Mouse (Mus musculus): ENCODE measurements around the gene Brwd1. TPM values are rescaled to one million over a fixed set of nuclear protein-coding genes. Genes with fewer than 3 reads are reported as not detected.
A peak's percentile ranks its signal among the peaks of the same experiment; 100 is the strongest.
"Not testable (repeated sequence)": the region's sequence is repeated elsewhere in the genome, so short reads cannot be mapped to it uniquely, and the experiment has no call there.

Brwd1 gene
- polyA plus RNA-seq, 1 experiment from 2014 or later = 109 TPM

DNA sequence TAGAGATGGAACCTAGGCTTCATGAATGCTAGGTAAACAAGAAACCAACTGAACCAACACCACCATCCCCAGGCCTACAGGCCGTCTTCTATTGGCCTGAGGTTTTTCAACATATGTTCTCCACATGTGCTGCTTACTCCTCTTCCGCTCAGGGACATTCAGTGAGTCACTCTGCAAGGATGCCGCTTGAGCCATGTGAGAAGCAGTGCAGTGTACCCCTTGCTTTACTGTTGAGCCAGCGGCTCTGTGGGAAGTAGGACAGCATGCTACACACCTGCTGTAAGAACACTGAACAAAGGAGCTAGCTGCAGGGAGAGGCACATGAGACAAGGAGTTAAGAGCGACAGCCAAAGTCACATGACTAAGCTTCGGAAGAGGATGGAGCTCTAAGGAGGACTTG lies 47.9 kb downstream of the Brwd1 start:
- no peak overlapping the region for H3K27ac ChIP-seq (ENCODE audit: low read depth)

DNA sequence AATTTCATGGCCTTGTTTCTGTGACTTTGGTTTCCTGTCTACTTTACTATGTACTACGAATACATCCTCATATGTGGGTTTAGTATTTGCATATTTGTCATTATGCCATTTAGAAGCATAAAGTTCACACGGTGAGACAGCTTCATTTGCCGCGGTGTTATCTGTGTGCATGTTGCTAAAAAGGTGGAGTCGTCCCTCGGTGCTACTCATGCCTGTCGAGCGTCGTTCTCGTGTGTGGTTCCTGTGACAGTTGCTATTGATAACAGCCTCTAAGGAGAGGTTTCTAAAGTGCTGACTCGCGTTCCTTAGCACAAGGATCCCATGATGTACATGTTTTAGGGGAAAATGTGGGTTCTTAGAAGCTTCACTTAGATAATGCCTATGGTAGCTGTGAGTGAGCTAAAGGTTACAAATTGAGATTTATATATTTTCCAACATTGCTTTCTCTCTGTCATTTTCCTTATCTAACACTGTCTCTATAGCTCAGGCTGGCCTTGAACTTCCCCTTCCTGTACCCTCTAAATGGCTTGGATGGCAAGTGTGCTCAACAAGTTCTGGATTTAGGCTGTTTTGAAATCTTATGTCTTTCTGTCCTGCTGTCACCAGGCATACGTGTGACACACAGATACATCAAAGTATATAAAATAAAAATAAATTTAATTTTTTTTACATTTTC lies 49.8 kb downstream of the Brwd1 start:
- no peak overlapping the region for H3K4me3 ChIP-seq (ENCODE audit: low read depth, low read length)
- WGBS = 80% methylated on average over 13 of the region's 13 CpGs
- TF ChIP-seq CTCF (IDR thresholded peaks at IDR 0.05; ENCODE audit: low read depth) = no peak
- no peaks in the 10 kb centered on the region for H3K4me1 ChIP-seq (ENCODE audit: insufficient read depth)
- H3K27me3 ChIP-seq (ENCODE audit: insufficient read depth, low read length) = no peaks in the 10 kb centered on the region
- H3K36me3 ChIP-seq (ENCODE audit: insufficient read depth) = peaks cover 98% of the 10 kb centered on the region
- no peak for DNase-seq
- no peak overlapping the region for H3K4me2 ChIP-seq
- H3K9me3 ChIP-seq (ENCODE audit: low read depth, low read length) = no peaks in the 10 kb centered on the region
- H3K27ac ChIP-seq (ENCODE audit: low read depth) = no peak overlapping the region
- H3K9ac ChIP-seq = no peak overlapping the region
- ATAC-seq (ENCODE audit: insufficient read depth) = no peak

More for the DNA sequence above, 47.9 kb downstream of the Brwd1 start:
- ATAC-seq (ENCODE audit: insufficient read depth) = no peak
- no peak for DNase-seq
- WGBS = 90% methylated on average over 6 of the region's 6 CpGs
- no peak overlapping the region for H3K4me3 ChIP-seq (ENCODE audit: low read depth, low read length)
- no peaks in the 10 kb centered on the region for H3K9me3 ChIP-seq (ENCODE audit: low read depth, low read length)
- no peaks in the 10 kb centered on the region for H3K27me3 ChIP-seq (ENCODE audit: insufficient read depth, low read length)
- H3K4me2 ChIP-seq = no peak overlapping the region
- no peak for TF ChIP-seq CTCF (IDR thresholded peaks at IDR 0.05; ENCODE audit: low read depth)
- no peak overlapping the region for H3K9ac ChIP-seq
- H3K4me1 ChIP-seq (ENCODE audit: insufficient read depth) = no peaks in the 10 kb centered on the region
- peaks cover 97% of the 10 kb centered on the region for H3K36me3 ChIP-seq (ENCODE audit: insufficient read depth)

DNA sequence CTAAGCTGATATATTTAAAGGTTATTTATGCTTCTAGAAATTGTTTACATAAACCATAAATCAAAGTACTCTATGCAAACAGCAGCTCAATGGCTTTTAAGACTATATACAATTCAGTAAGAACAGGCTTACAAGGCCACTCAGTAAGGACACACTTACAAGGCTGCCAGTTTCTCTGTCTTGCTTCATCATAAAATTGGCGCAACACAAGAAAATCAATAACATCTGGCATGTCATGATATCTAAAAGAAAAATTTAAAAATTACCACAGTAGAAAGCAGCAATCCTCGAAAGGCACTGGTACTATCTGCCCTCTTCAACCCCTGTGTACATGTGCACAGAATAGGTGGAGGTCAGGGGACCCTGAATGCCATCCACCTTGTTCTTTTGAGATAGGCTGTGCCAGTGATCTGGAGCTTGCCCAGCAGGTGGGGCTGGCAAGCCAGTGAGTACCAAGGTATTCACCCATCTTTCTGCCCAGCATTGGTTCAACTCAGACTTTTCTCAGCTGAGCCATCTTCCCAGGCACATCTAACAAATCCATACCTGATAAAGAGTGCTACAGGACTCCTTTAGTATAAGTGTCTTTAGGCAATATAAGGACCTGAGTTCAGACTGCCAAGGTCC lies 51.7 kb downstream of the Brwd1 start:
- no peaks in the 10 kb centered on the region for H3K4me1 ChIP-seq (ENCODE audit: insufficient read depth)
- no peaks in the 10 kb centered on the region for H3K9me3 ChIP-seq (ENCODE audit: low read depth, low read length)
- no peak overlapping the region for H3K4me2 ChIP-seq
- no peak overlapping the region for H3K9ac ChIP-seq
- H3K4me3 ChIP-seq (ENCODE audit: low read depth, low read length) = no peak overlapping the region
- no peaks in the 10 kb centered on the region for H3K27me3 ChIP-seq (ENCODE audit: insufficient read depth, low read length)
- 87% methylated on average over 2 of the region's 2 CpGs for WGBS
- no peak overlapping the region for H3K27ac ChIP-seq (ENCODE audit: low read depth)
- peaks cover 100% of the 10 kb centered on the region for H3K36me3 ChIP-seq (ENCODE audit: insufficient read depth)
- DNase-seq (no peak), ATAC-seq (ENCODE audit: insufficient read depth) (no peak)
- TF ChIP-seq CTCF (IDR thresholded peaks at IDR 0.05; ENCODE audit: low read depth) = peak; percentile 38; the same call in 1 of the 2 replicates

DNA sequence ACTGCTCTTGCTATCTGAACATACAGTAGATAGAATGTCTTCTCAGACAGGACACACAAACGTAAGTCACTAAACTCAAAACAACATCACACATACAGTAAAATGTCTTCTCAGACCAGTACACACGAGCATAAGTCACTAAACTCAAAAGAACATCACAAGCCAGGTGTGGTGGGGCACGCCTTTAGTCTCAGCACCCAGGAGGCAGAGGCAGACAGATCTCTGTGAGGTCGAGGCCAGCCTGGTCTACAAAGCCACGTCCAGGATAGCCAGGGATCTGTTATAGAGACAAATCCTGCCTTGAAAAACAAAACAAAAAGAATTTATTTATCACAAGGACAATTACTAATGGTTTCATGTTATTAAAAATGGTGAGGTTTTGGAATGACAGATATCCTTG lies 56.1 kb downstream of the Brwd1 start:
- DNase-seq (no peak), ATAC-seq (ENCODE audit: insufficient read depth) (no peak)
- no peak for TF ChIP-seq CTCF (IDR thresholded peaks at IDR 0.05; ENCODE audit: low read depth)
- no peak overlapping the region for H3K4me3 ChIP-seq (ENCODE audit: low read depth, low read length)
- H3K9me3 ChIP-seq (ENCODE audit: low read depth, low read length) = no peaks in the 10 kb centered on the region
- H3K27ac ChIP-seq (ENCODE audit: low read depth) = no peak overlapping the region
- no peaks in the 10 kb centered on the region for H3K4me1 ChIP-seq (ENCODE audit: insufficient read depth)
- H3K27me3 ChIP-seq (ENCODE audit: insufficient read depth, low read length) = no peaks in the 10 kb centered on the region
- peaks cover 94% of the 10 kb centered on the region for H3K36me3 ChIP-seq (ENCODE audit: insufficient read depth)
- H3K9ac ChIP-seq = no peak overlapping the region
- H3K4me2 ChIP-seq = no peak overlapping the region
- 86% methylated on average over 5 of the region's 5 CpGs for WGBS

DNA sequence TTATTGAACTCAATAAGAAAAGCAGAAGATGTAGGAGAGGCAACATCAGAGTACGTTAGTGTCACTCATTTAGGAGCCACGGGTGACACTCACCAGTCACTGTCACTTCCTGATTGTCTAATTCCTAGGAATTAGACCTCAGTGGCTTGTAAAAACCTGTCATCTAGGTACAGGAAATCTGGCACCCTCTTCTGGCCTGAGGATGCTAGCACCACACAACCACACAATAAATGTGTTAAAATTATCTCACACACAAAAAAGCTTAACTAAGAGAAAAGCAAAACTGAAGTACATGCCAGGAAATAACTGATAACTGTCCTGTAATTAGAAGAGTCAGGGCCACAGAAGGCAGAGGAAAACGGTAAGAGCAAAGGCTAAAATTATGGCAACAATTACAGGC lies 57.1 kb downstream of the Brwd1 start:
- WGBS = 83% methylated on average over 3 of the region's 3 CpGs
- Histone ChIP-seq H3K27ac (ENCODE audit: low read depth) (no peak overlapping the region), H3K4me1 (ENCODE audit: insufficient read depth) (no peaks in the 10 kb centered on the region), H3K36me3 (ENCODE audit: insufficient read depth) (peaks cover 94% of the 10 kb centered on the region), H3K9ac (no peak overlapping the region), H3K4me3 (ENCODE audit: low read depth, low read length) (no peak overlapping the region), H3K27me3 (ENCODE audit: insufficient read depth, low read length) (no peaks in the 10 kb centered on the region), H3K9me3 (ENCODE audit: low read depth, low read length) (no peaks in the 10 kb centered on the region), H3K4me2 (no peak overlapping the region)
- ATAC-seq (ENCODE audit: insufficient read depth) (no peak), DNase-seq (no peak)
- 0 out of 2 replicates have a peak, but pooled peaks have one; percentile 9 for TF ChIP-seq CTCF (IDR thresholded peaks at IDR 0.05; ENCODE audit: low read depth)

DNA sequence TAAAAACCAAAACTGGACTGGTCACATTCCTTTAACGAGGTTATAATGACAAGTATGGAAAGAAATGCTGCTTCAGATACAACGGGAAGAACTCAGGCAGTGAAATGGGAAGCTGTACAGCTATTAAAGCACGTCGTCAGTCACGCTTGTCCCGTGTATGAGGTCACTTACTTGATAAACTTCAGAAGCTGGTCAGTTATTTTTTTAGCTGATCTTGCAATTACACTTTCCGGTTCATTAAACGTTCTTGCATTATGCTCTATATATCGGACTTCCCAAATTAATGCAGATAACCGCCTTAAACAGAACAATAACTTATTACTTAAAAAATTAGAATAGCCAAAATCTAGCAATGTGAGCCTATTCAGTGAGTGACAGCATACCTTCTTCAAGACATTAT lies 61.3 kb downstream of the Brwd1 start:
- no peak for TF ChIP-seq CTCF (IDR thresholded peaks at IDR 0.05; ENCODE audit: low read depth)
- no peaks in the 10 kb centered on the region for H3K27me3 ChIP-seq (ENCODE audit: insufficient read depth, low read length)
- H3K9me3 ChIP-seq (ENCODE audit: low read depth, low read length) = no peaks in the 10 kb centered on the region
- no peak overlapping the region for H3K4me2 ChIP-seq
- ATAC-seq (ENCODE audit: insufficient read depth) (no peak), DNase-seq (no peak)
- WGBS = 83% methylated on average over 10 of the region's 10 CpGs
- no peak overlapping the region for H3K4me3 ChIP-seq (ENCODE audit: low read depth, low read length)
- no peaks in the 10 kb centered on the region for H3K4me1 ChIP-seq (ENCODE audit: insufficient read depth)
- H3K27ac ChIP-seq (ENCODE audit: low read depth) = no peak overlapping the region
- no peak overlapping the region for H3K9ac ChIP-seq
- H3K36me3 ChIP-seq (ENCODE audit: insufficient read depth) = peaks cover 89% of the 10 kb centered on the region

DNA sequence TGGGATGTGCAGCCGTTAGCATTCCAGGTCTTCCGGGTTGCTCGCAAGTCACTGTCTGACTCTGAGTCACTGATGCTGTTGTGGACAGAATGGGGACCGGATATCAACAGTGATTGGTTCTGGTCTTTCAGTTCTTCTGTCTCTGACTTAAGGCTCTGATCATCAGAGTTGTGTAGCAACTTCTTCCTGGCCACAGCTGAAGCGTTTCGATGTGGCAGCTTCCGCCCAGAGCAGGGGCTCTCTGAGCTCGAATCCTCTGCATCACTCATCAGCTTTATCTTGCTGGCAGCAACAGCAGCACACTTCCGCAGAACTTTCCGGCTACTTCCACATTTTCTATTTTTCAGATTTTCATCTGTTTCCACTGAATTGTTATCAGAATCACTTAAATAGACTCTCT lies 73.2 kb downstream of the Brwd1 start:
- not testable (repeated sequence) for H3K4me1 ChIP-seq (ENCODE audit: insufficient read depth); H3K27ac ChIP-seq (ENCODE audit: low read depth); H3K4me3 ChIP-seq (ENCODE audit: low read depth, low read length); ATAC-seq (ENCODE audit: insufficient read depth); H3K4me2 ChIP-seq; H3K27me3 ChIP-seq (ENCODE audit: insufficient read depth, low read length); H3K9ac ChIP-seq; DNase-seq; H3K9me3 ChIP-seq (ENCODE audit: low read depth, low read length)
- WGBS = no CpG with 5 or more reads among the region's 10 CpGs
- H3K36me3 ChIP-seq (ENCODE audit: insufficient read depth) = peaks cover 23% of the 10 kb centered on the region

DNA sequence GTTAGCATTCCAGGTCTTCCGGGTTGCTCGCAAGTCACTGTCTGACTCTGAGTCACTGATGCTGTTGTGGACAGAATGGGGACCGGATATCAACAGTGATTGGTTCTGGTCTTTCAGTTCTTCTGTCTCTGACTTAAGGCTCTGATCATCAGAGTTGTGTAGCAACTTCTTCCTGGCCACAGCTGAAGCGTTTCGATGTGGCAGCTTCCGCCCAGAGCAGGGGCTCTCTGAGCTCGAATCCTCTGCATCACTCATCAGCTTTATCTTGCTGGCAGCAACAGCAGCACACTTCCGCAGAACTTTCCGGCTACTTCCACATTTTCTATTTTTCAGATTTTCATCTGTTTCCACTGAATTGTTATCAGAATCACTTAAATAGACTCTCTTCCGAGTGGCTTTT lies 78.0 kb downstream of the Brwd1 start:
- H3K4me2 ChIP-seq; H3K27me3 ChIP-seq (ENCODE audit: insufficient read depth, low read length); H3K4me3 ChIP-seq (ENCODE audit: low read depth, low read length); H3K9ac ChIP-seq; H3K27ac ChIP-seq (ENCODE audit: low read depth); H3K9me3 ChIP-seq (ENCODE audit: low read depth, low read length); ATAC-seq (ENCODE audit: insufficient read depth); H3K4me1 ChIP-seq (ENCODE audit: insufficient read depth); DNase-seq: not testable (repeated sequence)
- H3K36me3 ChIP-seq (ENCODE audit: insufficient read depth) = peaks cover 45% of the 10 kb centered on the region
- no CpG with 5 or more reads among the region's 10 CpGs for WGBS

Measured in lung, embryonic 14.5 days (tissue).